Mouse (Mus musculus) limb, embryonic 12.5 days (tissue): Measurements from ENCODE around the gene Tmem231. TPM values are rescaled to one million over a fixed set of nuclear protein-coding genes. Genes with fewer than 3 reads are reported as not detected.
A peak's percentile ranks its signal among the peaks of the same experiment; 100 is the strongest.
"Not testable (repeated sequence)": the region's sequence is repeated elsewhere in the genome, so short reads cannot be mapped to it uniquely, and the experiment has no call there.

Experiments used
- ATAC-seq: fragments of 200-750 bp; cut with Nextera tagmentation; 2 replicates; pipeline ENCODE4 v1.8.0; 2017; ENCODE audit warnings: low read depth, moderate TSS enrichment; ENCODE audit not compliant: insufficient number of reproducible peaks, insufficient read depth, low FRiP score, low TSS enrichment
- H3K27ac ChIP-seq: fragments of 300-500 bp; sonication (generic); 2 replicates; pipeline ENCODE4 v1.5.1; 2016; ENCODE audit warnings: mild to moderate bottlenecking, moderate library complexity
- H3K27me3 ChIP-seq: fragments of 300-500 bp; sonication (generic); 2 replicates; pipeline ENCODE4 v1.6.1; 2016; ENCODE audit warnings: mild to moderate bottlenecking, moderate library complexity
- H3K36me3 ChIP-seq: fragments of 300-500 bp; sonication (generic); 2 replicates; pipeline ENCODE4 v1.6.1; 2016; ENCODE audit warnings: mild to moderate bottlenecking, moderate library complexity
- H3K4me1 ChIP-seq: fragments of 300-500 bp; sonication (generic); replicated peaks from 2 replicates; pipeline ENCODE4 v1.6.1; 2016
- H3K4me2 ChIP-seq: fragments of 300-500 bp; sonication (generic); 2 replicates; pipeline ENCODE4 v1.6.1; 2016; ENCODE audit warnings: mild to moderate bottlenecking, moderate library complexity
- H3K4me3 ChIP-seq: fragments of 300-500 bp; sonication (generic); replicated peaks from 2 replicates; pipeline ENCODE4 v1.5.1; 2016; ENCODE audit warnings: mild to moderate bottlenecking
- H3K9ac ChIP-seq: fragments of 300-500 bp; sonication (generic); replicated peaks from 2 replicates; pipeline ENCODE4 v1.6.1; 2016; ENCODE audit warnings: mild to moderate bottlenecking, moderate library complexity
- H3K9me3 ChIP-seq: fragments of 300-500 bp; sonication (generic); 2 replicates; pipeline ENCODE4 v1.6.1; 2016; ENCODE audit warnings: mild to moderate bottlenecking, moderate library complexity
- WGBS: fragments of 180-500 bp; shearing (Covaris S2); methylation state at CpG from one replicate; pipeline ENCODE4 v1.1.7; 2016; 5-methylcytosine and 5-hydroxymethylcytosine counted together
- polyA plus RNA-seq: library from polyadenylated mRNA; unstranded; fragments of >200 nt; fragmentation: Nextera tagmentation; extraction: Ambion mirVana; gene quantifications from 2 replicates; pipeline ENCODE4 v1.2.1, GENCODE M21; 2016

Tmem231 gene
- polyA plus RNA-seq, 1 experiment from 2014 or later: 20.9 TPM

- ATAC-seq: no peak
- H3K4me3 ChIP-seq: no peak overlapping the region
- no peaks in the 10 kb centered on the region for H3K4me1 ChIP-seq
- no peak overlapping the region for H3K9ac ChIP-seq
- H3K27me3 ChIP-seq: no peaks in the 10 kb centered on the region
- no peak overlapping the region for H3K4me2 ChIP-seq
- no peak overlapping the region for H3K27ac ChIP-seq
- 90% methylated on average over 8 of the region's 8 CpGs for WGBS
- H3K36me3 ChIP-seq: peaks cover 88% of the 10 kb centered on the region
- H3K9me3 ChIP-seq: no peaks in the 10 kb centered on the region
Measured at GRCm38 (mm10) chr8:111947954-111948353, 14.3 kb upstream of the Tmem231 start.

GRCm38 (mm10) chr8:111947144-111947543, 13.5 kb upstream of the Tmem231 start:
- Histone ChIP-seq H3K9me3 (no peaks in the 10 kb centered on the region), H3K36me3 (peaks cover 87% of the 10 kb centered on the region), H3K4me1 (peaks cover under 1% of the 10 kb centered on the region; the same call in 1 of the 2 replicates), H3K27me3 (no peaks in the 10 kb centered on the region), H3K9ac (no peak overlapping the region), H3K4me3 (no peak overlapping the region), H3K4me2 (no peak overlapping the region), H3K27ac (no peak overlapping the region)
- ATAC-seq: no peak
- 96% methylated on average over 2 of the region's 2 CpGs for WGBS

- H3K27ac ChIP-seq: no peak overlapping the region
- H3K4me1 ChIP-seq: peaks cover 18% of the 10 kb centered on the region
- peaks cover 55% of the 10 kb centered on the region for H3K36me3 ChIP-seq
- WGBS: 76% methylated on average over 2 of the region's 2 CpGs
- ATAC-seq: no peak
- no peaks in the 10 kb centered on the region for H3K9me3 ChIP-seq
- H3K9ac ChIP-seq: no peak overlapping the region
- H3K4me3 ChIP-seq: no peak overlapping the region
- no peak overlapping the region for H3K4me2 ChIP-seq
- no peaks in the 10 kb centered on the region for H3K27me3 ChIP-seq
Measured at GRCm38 (mm10) chr8:111943544-111943943, 9.9 kb upstream of the Tmem231 start.

GRCm38 (mm10) chr8:111941101-111941454, 7.4 kb upstream of the Tmem231 start:
- H3K4me1 ChIP-seq: peaks cover 18% of the 10 kb centered on the region
- H3K9me3 ChIP-seq: no peaks in the 10 kb centered on the region
- WGBS: 0% methylated on average over 23 of the region's 23 CpGs
- peak overlapping the region; percentile 92 for H3K4me2 ChIP-seq
- peak; percentile 38; the same call in 1 of the 2 replicates for ATAC-seq
- peak overlapping the region; percentile 99 for H3K4me3 ChIP-seq
- peak overlapping the region; percentile 62; the same call in 1 of the 2 replicates for H3K27ac ChIP-seq
- H3K27me3 ChIP-seq: no peaks in the 10 kb centered on the region
- H3K36me3 ChIP-seq: peaks cover 31% of the 10 kb centered on the region
- peak overlapping the region; percentile 85 for H3K9ac ChIP-seq

- H3K9ac ChIP-seq: peak within 1 kb of the TSS; percentile 85
- H3K27ac ChIP-seq: peak within 1 kb of the TSS; percentile 62
- H3K27me3 ChIP-seq: no peaks in the 10 kb centered on the region
- peaks cover 18% of the 10 kb centered on the region for H3K4me1 ChIP-seq
- H3K9me3 ChIP-seq: no peaks in the 10 kb centered on the region
- H3K36me3 ChIP-seq: peaks cover 25% of the 10 kb centered on the region
- under 1% methylated on average over 65 of the region's 65 CpGs for WGBS
- peak within 1 kb of the TSS; percentile 92 for H3K4me2 ChIP-seq
- peak within 1 kb of the TSS; percentile 99 for H3K4me3 ChIP-seq
- peak; percentile 96 for ATAC-seq
Measured at GRCm38 (mm10) chr8:111940171-111941100, 6.8 kb upstream of the Tmem231 start, which contains the start of gene Gabarapl2. Gene Gabarapl2, plus strand, starts transcription at chr8:111940703.

GRCm38 (mm10) chr8:111939516-111940142, 5.9 kb upstream of the Tmem231 start:
- peaks cover 18% of the 10 kb centered on the region for H3K4me1 ChIP-seq
- H3K27ac ChIP-seq: no peak overlapping the region
- 0 out of 2 replicates have a peak overlapping the region, but pooled peaks have one; percentile 34 for H3K9ac ChIP-seq
- peaks cover 18% of the 10 kb centered on the region for H3K36me3 ChIP-seq
- H3K9me3 ChIP-seq: no peaks in the 10 kb centered on the region
- H3K27me3 ChIP-seq: no peaks in the 10 kb centered on the region
- ATAC-seq: peak; percentile 58; the same call in 1 of the 2 replicates
- peak overlapping the region; percentile 99 for H3K4me3 ChIP-seq
- peak overlapping the region; percentile 92 for H3K4me2 ChIP-seq
- WGBS: 12% methylated on average over 10 of the region's 10 CpGs

GRCm38 (mm10) chr8:111938076-111938985, 4.7 kb upstream of the Tmem231 start:
- H3K4me2 ChIP-seq, H3K27ac ChIP-seq, H3K9ac ChIP-seq, H3K4me3 ChIP-seq, H3K27me3 ChIP-seq, ATAC-seq, H3K36me3 ChIP-seq, H3K9me3 ChIP-seq: not testable (repeated sequence)
- H3K4me1 ChIP-seq: peaks cover 20% of the 10 kb centered on the region
- 85% methylated on average over 9 of the region's 9 CpGs for WGBS

GRCm38 (mm10) chr8:111937184-111937583, 3.5 kb upstream of the Tmem231 start:
- no peak overlapping the region for H3K4me2 ChIP-seq
- H3K36me3 ChIP-seq: no peaks in the 10 kb centered on the region
- H3K4me1 ChIP-seq: peaks cover 31% of the 10 kb centered on the region
- 72% methylated on average over 3 of the region's 3 CpGs for WGBS
- H3K9me3 ChIP-seq: no peaks in the 10 kb centered on the region
- H3K9ac ChIP-seq: no peak overlapping the region
- no peak for ATAC-seq
- no peak overlapping the region for H3K4me3 ChIP-seq
- H3K27me3 ChIP-seq: no peaks in the 10 kb centered on the region
- H3K27ac ChIP-seq: no peak overlapping the region

GRCm38 (mm10) chr8:111934201-111934600, 520 bp upstream of the Tmem231 start:
- Histone ChIP-seq H3K27me3 (no peaks in the 10 kb centered on the region), H3K4me1 (peaks cover 21% of the 10 kb centered on the region), H3K9ac (no peak overlapping the region), H3K36me3 (peaks cover 6% of the 10 kb centered on the region; the same call in 1 of the 2 replicates), H3K27ac (no peak overlapping the region), H3K4me3 (no peak overlapping the region), H3K4me2 (peak overlapping the region; percentile 89), H3K9me3 (no peaks in the 10 kb centered on the region)
- 89% methylated on average over 2 of the region's 2 CpGs for WGBS
- ATAC-seq: no peak

- Histone ChIP-seq H3K9me3 (no peaks in the 10 kb centered on the region), H3K36me3 (peaks cover 12% of the 10 kb centered on the region; the same call in 1 of the 2 replicates), H3K9ac (peak overlapping the region; percentile 71), H3K27ac (peak overlapping the region; percentile 88), H3K27me3 (no peaks in the 10 kb centered on the region), H3K4me3 (peak overlapping the region; percentile 81), H3K4me1 (peaks cover 21% of the 10 kb centered on the region), H3K4me2 (peak overlapping the region; percentile 89)
- peak; percentile 34; the same call in 1 of the 2 replicates for ATAC-seq
- 30% methylated on average over 19 of the region's 19 CpGs for WGBS
Measured at GRCm38 (mm10) chr8:111932580-111933336, 923 bp downstream of the Tmem231 start.
